18 mouse cellular contexts compared by ENCODE assay signal in genomic region chr5:37815909-37816308, GRCm38 (mm10). TPM values are rescaled to one million over a fixed set of nuclear protein-coding genes. Genes with fewer than 3 reads are reported as not detected.
"Had no signal": no experiment of that assay in that cellular context is flagged by ENCODE, and none has a peak within 500 bp of the region (broad histone marks: within the 10 kb centered on the region; RNA-seq: fewer than 3 reads in every experiment).

No protein-coding gene starts in this region.

- H3K4me3 ChIP-seq: neural tube, embryonic 13.5 days; neural tube, embryonic 15.5 days; stomach, embryonic 15.5 days had no signal

- H3K9me3 ChIP-seq: neural tube, embryonic 13.5 days; neural tube, embryonic 15.5 days had no signal

- H3K9ac ChIP-seq: neural tube, embryonic 13.5 days; neural tube, embryonic 15.5 days; stomach, embryonic 15.5 days had no signal

- H3K27ac ChIP-seq: neural tube, embryonic 13.5 days; neural tube, embryonic 15.5 days; stomach, embryonic 15.5 days; stomach, postnatal 0 days had no signal

- H3K4me2 ChIP-seq: neural tube, embryonic 13.5 days; neural tube, embryonic 15.5 days; stomach, embryonic 15.5 days had no signal

- DNase-seq: retina, postnatal 1 day; right cerebral cortex, adult 18-20 months; right cerebral cortex, postnatal 14 days; right cerebral cortex, postnatal 25 days; right cerebral cortex, postnatal 4 days; spleen, adult 18-20 months; thymus, adult 18-20 months; thymus, adult 2 months; thymus, postnatal 14 days; thymus, postnatal 25 days; thymus, postnatal 36 days; thymus, postnatal 4 days had no signal

- H3K36me3 ChIP-seq: neural tube, embryonic 13.5 days; neural tube, embryonic 15.5 days; stomach, embryonic 15.5 days had no signal

RNA-seq across cellular contexts. Expression of gene Msx1, which starts 8.5 kb away (rescaled TPM):
- total RNA-seq: neutrophil, adult 5-6 weeks had no signal
- polyA plus RNA-seq: testis, adult 2 months had no signal
